Mouse (Mus musculus) thymus, adult 2 months (tissue): ENCODE measurements around the gene Larp4.

ENCODE experiments used
- CTCF ChIP-seq: fragments of 200-500 bp; IDR thresholded peaks from 2 replicates; pipeline ENCODE4 v1.5.1; 2012; ENCODE audit warnings: mild to moderate bottlenecking, control low read depth, low read length, moderate library complexity, borderline replicate concordance; ENCODE audit not compliant: control insufficient read depth, poor library complexity, insufficient read depth; ENCODE audit errors: extremely low read depth
- POLR2A ChIP-seq: fragments of 200-500 bp; IDR thresholded peaks from 2 replicates; pipeline ENCODE4 v1.6.1; 2012; ENCODE audit warnings: mild to moderate bottlenecking, low read length, control low read depth, moderate library complexity; ENCODE audit not compliant: control insufficient read depth, poor library complexity, insufficient read depth; ENCODE audit errors: extremely low read depth

- TF ChIP-seq CTCF (no peak), POLR2A (no peak)
Observed at GRCm38 (mm10) chr15:100025076-100025834, 55.4 kb downstream of the Larp4 start.
